Mouse (Mus musculus): Measurements from ENCODE around the gene Gm16485. TPM values are rescaled to one million over a fixed set of nuclear protein-coding genes. Genes with fewer than 3 reads are reported as not detected.

Gene Gm16485
- polyA plus RNA-seq, 1 experiment from 2014 or later: 0.11 TPM

GRCm38 (mm10) chr9:9001170-9001569, 29.6 kb downstream of the Gm16485 start:
- no peak for DNase-seq (ENCODE audit: low spot score)

GRCm38 (mm10) chr9:9015108-9015507, 43.5 kb downstream of the Gm16485 start:
- Histone ChIP-seq H3K9me3 (ENCODE audit: control insufficient read depth, low read length) (no peaks in the 10 kb centered on the region), H3K27me3 (replicated peaks; ENCODE audit: control insufficient read depth, insufficient read depth, low read length) (no peaks in the 10 kb centered on the region), H3K4me2 (ENCODE audit: low read length) (no peak overlapping the region), H3K27ac (ENCODE audit: low read depth) (no peak overlapping the region), H3K4me1 (replicated peaks; ENCODE audit: control insufficient read depth, insufficient read depth, low read length) (no peaks in the 10 kb centered on the region), H3K36me3 (ENCODE audit: control insufficient read depth, insufficient read depth, low read length) (peaks cover 29% of the 10 kb centered on the region; the same call in 1 of the 2 replicates), H3K4me3 (ENCODE audit: low read depth, low read length) (no peak overlapping the region), H3K9ac (ENCODE audit: low read length) (no peak overlapping the region)
- 92% methylated on average over 2 of the region's 2 CpGs for WGBS
- ATAC-seq (replicated peaks; ENCODE audit: low FRiP score, low TSS enrichment, low read depth) (no peak), DNase-seq (ENCODE audit: low spot score) (no peak)

More at GRCm38 (mm10) chr9:9001170-9001569, 29.6 kb downstream of the Gm16485 start:
- Histone ChIP-seq H3K36me3 (ENCODE audit: control insufficient read depth, insufficient read depth, low read length) (peaks cover 25% of the 10 kb centered on the region), H3K9ac (ENCODE audit: low read length) (no peak overlapping the region), H3K27ac (ENCODE audit: low read depth) (no peak overlapping the region), H3K27me3 (replicated peaks; ENCODE audit: control insufficient read depth, insufficient read depth, low read length) (no peaks in the 10 kb centered on the region), H3K4me1 (replicated peaks; ENCODE audit: control insufficient read depth, insufficient read depth, low read length) (no peaks in the 10 kb centered on the region), H3K9me3 (ENCODE audit: control insufficient read depth, low read length) (no peaks in the 10 kb centered on the region), H3K4me3 (ENCODE audit: low read depth, low read length) (no peak overlapping the region), H3K4me2 (ENCODE audit: low read length) (no peak overlapping the region)
- ATAC-seq (replicated peaks; ENCODE audit: low FRiP score, low TSS enrichment, low read depth): no peak

Other genes with a start within 250 kb of the Gm16485 start
- 0.12 and 0.19 TPM in 2 replicates for gene Pgr, start 72.0 kb upstream of the Gm16485 start, polyA plus RNA-seq (2014; fragmentation: Nextera tagmentation; extraction: Ambion mirVana)